Mouse (Mus musculus) Patski (cell line): ENCODE results near the gene Tmem170b. TPM values are rescaled to one million over a fixed set of nuclear protein-coding genes. Genes with fewer than 3 reads are reported as not detected.

Source experiments
- ATAC-seq: fragments of 100-300 bp; one replicate; pipeline ENCODE4 v1.8.0; 2021
- CTCF ChIA-PET: fragments of 350-600 bp; sonication (Branson Sonifier 250); formaldehyde crosslinking; loops from one replicate; lab custom pipeline; 2022; ENCODE audit warnings: inconsistent platforms; lab: Charles Lee
- POLR2A ChIA-PET: fragments of 350-600 bp; sonication (Branson Sonifier 250); formaldehyde crosslinking; loops from one replicate; lab custom pipeline; 2022; ENCODE audit warnings: antibody characterized with exemption, inconsistent platforms; lab: Charles Lee
- DNase-seq: peaks from one replicate; pipeline ENCODE4 v3.0.0-alpha.2; 2011; ENCODE audit warnings: low read depth, low spot score
- H3K27me3 ChIP-seq: fragments of 371-371 bp; one replicate; pipeline ENCODE4 v1.5.1; 2021
- CTCF ChIP-seq: fragments of 100-300 bp; IDR thresholded peaks from one replicate; pipeline ENCODE4 v1.5.1; 2021
- in situ Hi-C: fragments of 300-500 bp; cut with MboI; formaldehyde crosslinking; loops from 3 replicates; pipeline ENCODE4 v1.11.1; 2018; ENCODE audit warnings: low pct_unique_long_range_greater_than_20kb, mixed read lengths
- polyA plus RNA-seq: library from polyadenylated mRNA; unstranded; gene quantifications from one replicate; pipeline ENCODE4 v1.2.3, GENCODE M21; 2021

Gene Tmem170b
- polyA plus RNA-seq, 1 experiment from 2014 or later, result 8.6 TPM

GRCm38 (mm10) chr13:41611046-41611445, 5.3 kb downstream of the Tmem170b start:
- ChIA-PET CTCF (interaction anchor here (1.0 kb wide), 2 partner anchors 23 to 25 kb away, joined by 3 to 4 read pairs; no protein-coding TSS in a partner anchor), POLR2A (no interaction called here)
- ATAC-seq (no peak), DNase-seq (no peak)
- H3K27me3 ChIP-seq, result no peaks in the 10 kb centered on the region
- TF ChIP-seq CTCF, result no peak
- in situ Hi-C loops, result no loop called here

GRCm38 (mm10) chr13:41614539-41614938, 8.8 kb downstream of the Tmem170b start:
- ChIA-PET POLR2A (interaction anchor here (0.7 kb wide), 1 partner anchor 10 kb away, joined by 3 read pairs; no protein-coding TSS in a partner anchor), CTCF (interaction anchor here (0.8 to 1.8 kb wide), 2 partner anchors 11 to 13 kb away, joined by 3 to 4 read pairs; no protein-coding TSS in a partner anchor)
- ATAC-seq (no peak), DNase-seq (no peak)
- H3K27me3 ChIP-seq, result no peaks in the 10 kb centered on the region
- in situ Hi-C loops, result no loop called here
- TF ChIP-seq CTCF, result no peak

- ChIA-PET CTCF (interaction anchor here (1.8 kb wide), 1 partner anchor 13 kb away, joined by 4 read pairs; no protein-coding TSS in a partner anchor), POLR2A (no interaction called here)
- no peaks in the 10 kb centered on the region for H3K27me3 ChIP-seq
- in situ Hi-C loops, result no loop called here
- DNase-seq (no peak), ATAC-seq (no peak)
- TF ChIP-seq CTCF, result no peak
These were observed 9.3 kb downstream of the Tmem170b start for GRCm38 (mm10) chr13:41614982-41615381.

- DNase-seq, result no peak
- no peak for ATAC-seq
- H3K27me3 ChIP-seq, result no peaks in the 10 kb centered on the region
- in situ Hi-C loops, result no loop called here
- no peak for TF ChIP-seq CTCF
- ChIA-PET POLR2A (no interaction called here), CTCF (interaction anchor here (0.9 kb wide), 1 partner anchor 10 kb away, joined by 3 read pairs; no protein-coding TSS in a partner anchor)
These were observed 13.8 kb downstream of the Tmem170b start for GRCm38 (mm10) chr13:41619470-41619869.

GRCm38 (mm10) chr13:41620132-41620531, 14.4 kb downstream of the Tmem170b start:
- H3K27me3 ChIP-seq, result no peaks in the 10 kb centered on the region
- ATAC-seq, result no peak
- CTCF ChIA-PET, result interaction anchor here (0.9 kb wide), 1 partner anchor 10 kb away, joined by 3 read pairs; no protein-coding TSS in a partner anchor
- no peak for DNase-seq
- in situ Hi-C loops, result no loop called here
- POLR2A ChIA-PET, result no interaction called here
- no peak for TF ChIP-seq CTCF

GRCm38 (mm10) chr13:41624123-41624522, 18.4 kb downstream of the Tmem170b start:
- ChIA-PET POLR2A (no interaction called here), CTCF (interaction anchor here (2.2 kb wide), 1 partner anchor 10 kb away, joined by 7 read pairs; no protein-coding TSS in a partner anchor)
- ATAC-seq, result no peak
- H3K27me3 ChIP-seq, result no peaks in the 10 kb centered on the region
- DNase-seq, result no peak
- in situ Hi-C loops, result no loop called here
- TF ChIP-seq CTCF, result no peak

GRCm38 (mm10) chr13:41625248-41625647, 19.5 kb downstream of the Tmem170b start:
- no peaks in the 10 kb centered on the region for H3K27me3 ChIP-seq
- ATAC-seq, result no peak
- CTCF ChIA-PET, result interaction anchor here (0.9 to 1.0 kb wide), 2 partner anchors 11 to 52 kb away, joined by 3 read pairs; no protein-coding TSS in a partner anchor
- DNase-seq, result no peak
- TF ChIP-seq CTCF, result no peak
- POLR2A ChIA-PET, result no interaction called here
- in situ Hi-C loops, result loop anchor here (25.0 kb wide), 1 partner anchor 1187 kb away; no protein-coding TSS in a partner anchor

GRCm38 (mm10) chr13:41627277-41627916, 21.7 kb downstream of the Tmem170b start:
- in situ Hi-C loops, result loop anchor here (25.0 kb wide), 1 partner anchor 1185 kb away; no protein-coding TSS in a partner anchor
- H3K27me3 ChIP-seq, result no peaks in the 10 kb centered on the region
- CTCF ChIA-PET, result interaction anchor here (1.5 kb wide), 1 partner anchor 13 kb away, joined by 4 read pairs; no protein-coding TSS in a partner anchor
- ATAC-seq (no peak), DNase-seq (no peak)
- POLR2A ChIA-PET, result no interaction called here
- TF ChIP-seq CTCF, result no peak

GRCm38 (mm10) chr13:41634401-41634818, 28.7 kb downstream of the Tmem170b start:
- no peak for DNase-seq
- ChIA-PET POLR2A (no interaction called here), CTCF (interaction anchor here (0.8 to 1.8 kb wide), 6 partner anchors 10 to 61 kb away, joined by 3 to 7 read pairs (median 4); no protein-coding TSS in a partner anchor)
- TF ChIP-seq CTCF, result peak; percentile 96
- H3K27me3 ChIP-seq, result no peaks in the 10 kb centered on the region
- no peak for ATAC-seq
- in situ Hi-C loops, result loop anchor here (5.0 to 25.0 kb wide), 2 partner anchors 347 to 1178 kb away; no protein-coding TSS in a partner anchor

GRCm38 (mm10) chr13:41638083-41638482, 32.4 kb downstream of the Tmem170b start:
- no peak for TF ChIP-seq CTCF
- DNase-seq, result no peak
- ChIA-PET POLR2A (no interaction called here), CTCF (no interaction called here)
- no peak for ATAC-seq
- in situ Hi-C loops, result loop anchor here (25.0 kb wide), 1 partner anchor 1174 kb away; no protein-coding TSS in a partner anchor
- no peaks in the 10 kb centered on the region for H3K27me3 ChIP-seq
